Mouse (Mus musculus): ENCODE measurements around the gene Slit1.

The Slit1 gene

DNA sequence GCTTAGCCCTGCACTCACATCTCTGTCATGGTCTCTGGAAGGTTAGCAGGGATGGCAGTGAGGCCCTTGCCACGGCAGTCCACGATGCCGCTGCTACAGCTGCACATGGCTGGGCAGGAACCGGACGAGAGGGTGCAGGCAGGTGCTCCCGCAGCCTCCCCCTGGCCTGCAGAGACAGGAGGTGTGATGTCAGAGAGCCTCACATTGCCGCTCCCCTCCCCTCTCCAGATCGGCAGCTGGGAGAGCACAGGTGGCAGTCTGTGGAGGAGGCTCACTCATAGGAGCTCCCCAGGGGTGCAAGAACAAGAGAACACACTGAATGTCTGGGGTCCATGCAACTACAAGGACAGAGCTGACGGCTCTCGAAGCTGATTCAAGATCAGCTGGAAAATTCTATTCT lies 94.1 kb downstream of the Slit1 start:
- DNase-seq: no peak

DNA sequence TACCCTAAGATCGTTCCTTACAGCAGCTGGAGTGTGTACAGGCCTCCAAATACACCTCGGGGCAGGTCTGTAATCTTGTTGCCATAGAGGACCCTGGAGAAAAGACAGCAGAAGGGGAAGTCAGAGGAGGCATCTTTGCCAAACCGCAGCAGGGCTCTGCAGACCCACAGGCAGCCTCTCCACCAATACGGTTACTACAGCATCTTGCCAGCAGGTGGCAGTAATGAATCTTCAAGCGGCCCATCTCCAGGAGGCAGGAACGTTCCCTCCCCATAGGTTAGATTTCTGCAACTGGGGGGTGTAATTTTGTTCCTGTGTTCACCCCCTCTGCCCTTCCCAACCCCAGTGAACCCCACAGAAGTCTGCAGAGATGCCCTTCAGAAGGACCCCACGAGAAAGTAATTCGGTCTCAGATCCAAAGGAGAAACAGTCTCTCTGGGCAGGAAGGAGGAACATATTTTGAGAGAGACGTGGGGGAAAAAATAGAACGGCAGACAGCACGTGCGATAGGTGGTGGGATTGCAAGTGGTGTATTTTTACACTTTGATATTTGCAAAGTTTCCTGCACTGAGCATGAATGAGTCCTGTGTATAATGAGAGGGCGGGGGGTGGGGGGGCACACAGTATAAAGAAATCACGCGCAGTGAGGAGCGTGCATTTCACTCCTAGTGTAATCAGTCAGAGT lies 96.4 kb downstream of the Slit1 start:
- DNase-seq: peak; percentile 75

DNA sequence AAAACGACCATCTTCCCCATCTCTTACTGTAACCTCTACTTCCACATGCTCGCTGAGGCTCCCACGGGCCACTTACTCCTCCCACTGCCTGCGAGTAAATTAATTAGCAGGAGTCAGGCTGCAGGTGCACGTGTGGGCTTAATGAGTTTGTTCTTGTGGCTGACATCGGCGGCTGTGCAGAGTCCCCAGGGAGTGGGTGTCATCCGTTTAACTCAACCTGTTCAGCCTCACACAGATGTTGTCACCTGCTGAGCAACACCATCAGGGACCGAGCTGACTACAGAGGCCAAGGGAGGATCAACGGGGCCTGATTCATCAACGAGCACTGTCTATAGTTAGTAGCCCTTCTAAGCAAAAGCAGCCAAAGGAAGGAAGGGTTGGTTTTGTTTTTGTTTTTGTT lies 100.5 kb downstream of the Slit1 start:
- no peak for DNase-seq

DNA sequence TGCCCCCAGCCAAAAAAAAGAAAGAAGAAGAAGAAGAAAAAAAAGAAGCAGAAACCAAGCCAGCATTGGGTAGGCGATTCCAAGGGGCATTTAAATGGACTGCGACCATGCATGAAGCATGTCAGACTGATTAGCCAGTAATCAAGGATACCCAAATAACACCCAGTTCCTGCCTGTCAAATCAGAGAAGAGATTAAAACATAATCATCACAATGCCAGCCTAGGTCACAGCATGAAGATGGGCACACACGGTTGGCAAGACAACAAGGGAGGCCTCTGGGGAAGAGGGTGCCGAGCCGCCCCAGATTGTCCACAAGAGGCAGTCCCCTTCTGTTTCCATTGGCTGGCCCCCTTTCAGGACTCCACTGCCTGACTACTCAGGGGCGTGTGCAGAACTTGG lies 108.5 kb downstream of the Slit1 start:
- DNase-seq: no peak

DNA sequence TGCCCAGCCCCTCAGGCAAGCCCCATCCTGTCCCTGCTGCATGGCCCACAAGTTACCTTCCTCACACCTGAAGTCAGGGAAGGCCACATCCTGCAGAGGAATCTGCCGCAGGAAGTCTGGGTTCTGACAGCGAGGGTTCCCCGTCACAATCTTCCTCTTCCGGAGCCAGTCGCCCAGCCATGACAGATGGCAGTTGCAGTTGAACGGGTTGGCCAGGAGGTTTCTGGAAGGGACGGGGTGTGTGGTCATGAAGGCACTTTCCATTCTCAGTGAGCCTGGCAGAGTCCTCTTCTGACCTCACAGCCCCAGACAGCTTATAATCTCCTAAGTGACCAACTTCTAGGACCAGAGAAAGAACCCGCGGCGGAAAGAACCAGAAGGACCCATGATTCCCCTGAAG lies 109.4 kb downstream of the Slit1 start:
- no peak for DNase-seq

DNA sequence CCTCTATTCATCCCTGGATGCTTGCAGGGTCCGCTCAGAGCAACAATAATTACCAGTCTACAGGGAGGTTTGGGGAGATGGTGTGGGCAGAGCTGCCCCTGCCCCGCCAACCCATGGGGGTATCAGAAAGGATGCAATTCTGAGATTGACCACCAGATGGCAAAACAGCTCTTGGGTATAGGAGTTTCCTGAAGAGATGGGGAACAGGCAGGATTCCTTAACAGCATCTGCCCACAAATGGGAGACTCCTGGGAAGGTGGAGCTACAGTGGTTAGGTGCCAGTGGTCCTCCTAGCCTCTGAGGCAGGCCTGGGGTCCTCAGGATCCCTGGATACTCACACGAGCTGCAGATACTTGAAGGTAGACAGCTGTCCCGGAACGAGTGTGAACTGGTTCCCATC lies 113.9 kb downstream of the Slit1 start:
- peak; percentile 55 for DNase-seq

DNA sequence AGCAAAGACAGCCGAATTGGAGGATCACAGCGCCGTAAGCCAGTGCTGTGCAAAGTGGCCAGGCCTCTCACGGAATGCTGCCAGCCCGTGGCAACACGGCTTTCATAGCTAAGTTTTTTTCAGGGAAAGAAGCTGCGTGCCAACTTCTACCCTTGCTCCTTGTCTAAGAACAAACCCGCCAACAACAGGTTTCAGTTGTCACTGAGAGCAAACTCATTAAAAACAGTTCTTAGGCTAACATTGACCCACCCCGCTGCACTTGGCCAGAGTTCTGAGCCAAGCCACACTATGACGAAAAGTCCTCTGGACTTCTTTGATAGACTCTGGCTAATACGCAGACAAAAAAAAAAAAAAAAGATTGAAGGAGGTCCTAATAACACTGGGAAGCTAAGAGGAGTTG lies 114.5 kb downstream of the Slit1 start:
- DNase-seq: no peak

DNA sequence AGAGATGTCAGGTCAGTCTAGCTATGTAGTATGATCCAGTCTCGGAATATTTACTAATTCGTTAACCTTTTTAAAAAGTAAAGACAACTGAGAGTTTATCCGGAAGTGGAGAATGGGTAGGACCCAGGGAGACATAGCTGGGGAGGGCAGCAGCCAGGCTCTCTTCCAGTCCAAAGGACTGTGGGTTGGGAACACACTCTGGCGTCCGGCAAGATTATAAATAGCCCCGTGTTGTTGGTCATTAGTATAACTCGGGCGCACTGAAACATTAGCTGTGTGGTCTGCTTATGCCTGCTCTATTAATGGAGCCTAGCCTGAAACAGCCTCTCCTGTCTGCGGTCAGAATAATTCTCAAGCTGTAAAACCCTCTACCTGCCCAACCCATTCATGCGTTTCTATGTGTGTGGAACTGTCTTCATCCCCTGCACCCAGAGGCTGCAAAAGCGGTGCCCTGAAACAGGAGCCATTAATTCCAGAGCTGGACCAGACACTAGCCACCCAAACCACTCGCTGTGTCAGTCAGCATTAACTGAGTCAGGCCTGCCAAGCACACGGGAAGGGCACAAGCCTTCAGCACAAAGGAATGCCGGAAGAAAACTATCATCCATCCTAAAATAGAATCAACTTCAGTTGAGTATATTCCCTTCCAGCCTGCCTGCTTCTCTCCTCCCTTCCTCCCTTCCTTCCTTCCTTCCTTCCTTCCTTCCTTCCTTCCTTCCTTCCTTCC lies 122.9 kb downstream of the Slit1 start:
- no peak for DNase-seq

DNA sequence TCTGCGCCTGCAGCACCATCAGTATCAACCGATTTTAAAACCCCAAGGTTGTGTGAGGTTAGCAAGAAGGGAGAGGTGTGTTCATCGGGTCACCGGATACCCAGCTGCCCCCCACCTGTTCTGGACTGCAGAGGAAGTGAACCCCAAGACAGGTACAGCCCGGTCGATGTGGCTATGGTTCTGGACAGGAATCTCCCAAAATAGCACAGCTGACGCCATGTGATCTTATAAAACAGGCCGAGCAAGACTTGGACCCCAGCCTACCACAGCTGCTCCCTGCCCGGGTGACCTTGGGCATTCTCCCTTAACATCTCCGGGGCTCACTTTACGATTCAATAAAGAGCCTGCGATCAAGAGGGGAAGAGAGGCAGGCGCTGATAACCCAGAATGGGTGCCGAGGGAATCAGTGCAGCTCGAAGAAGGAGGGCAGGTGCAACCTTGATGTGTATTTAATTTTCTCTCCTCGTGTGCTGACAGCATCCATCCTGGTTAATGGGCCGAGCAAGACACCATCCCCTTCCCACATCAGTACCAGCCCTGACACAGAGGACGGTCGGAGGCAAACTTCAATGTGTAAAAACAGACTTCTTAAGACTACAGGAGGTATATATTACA lies 124.6 kb downstream of the Slit1 start:
- no peak for DNase-seq

DNA sequence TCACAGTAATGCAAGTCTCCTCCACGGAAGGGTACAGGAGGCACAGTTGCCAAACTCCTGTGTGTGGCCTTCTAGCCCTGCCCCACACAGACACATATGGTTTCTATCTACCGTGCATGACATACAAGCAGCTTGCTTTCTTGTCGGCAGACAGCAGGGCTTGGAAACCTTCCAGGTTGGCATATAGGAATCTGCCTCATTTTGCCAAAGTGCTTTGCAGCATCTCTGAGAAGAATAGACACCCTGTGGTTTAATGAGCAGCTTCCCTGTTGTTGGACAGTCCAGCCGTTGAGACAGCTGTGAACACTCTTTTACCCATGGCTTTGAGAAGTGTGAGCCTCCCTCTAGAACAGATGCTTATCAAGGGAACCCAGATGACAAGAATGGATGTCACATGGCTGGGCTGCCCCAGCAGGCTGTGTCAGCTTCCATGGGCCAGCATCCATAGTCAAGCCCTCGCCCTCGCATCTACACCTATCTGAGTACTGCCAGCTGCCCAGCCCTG lies 125.3 kb downstream of the Slit1 start:
- DNase-seq: no peak

DNA sequence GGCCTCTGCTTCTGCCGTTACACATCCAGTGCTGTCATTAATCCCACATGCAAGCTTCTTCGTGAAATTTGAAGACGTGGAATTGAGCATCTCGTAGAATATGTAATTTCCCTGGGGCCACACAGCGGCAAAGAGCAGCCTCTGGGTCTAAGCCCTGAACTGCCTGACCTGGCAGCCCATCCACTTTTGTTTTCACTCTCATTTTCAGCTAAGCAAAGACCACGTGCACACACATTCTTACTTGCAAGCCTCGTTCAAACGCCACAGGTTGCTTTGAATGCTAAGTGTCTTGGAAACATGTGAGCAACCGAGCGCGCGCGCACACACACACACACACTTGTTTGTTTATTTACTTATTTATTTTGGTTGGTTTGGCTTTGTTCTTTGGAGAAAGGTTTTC lies 126.4 kb downstream of the Slit1 start:
- DNase-seq: no peak

DNA sequence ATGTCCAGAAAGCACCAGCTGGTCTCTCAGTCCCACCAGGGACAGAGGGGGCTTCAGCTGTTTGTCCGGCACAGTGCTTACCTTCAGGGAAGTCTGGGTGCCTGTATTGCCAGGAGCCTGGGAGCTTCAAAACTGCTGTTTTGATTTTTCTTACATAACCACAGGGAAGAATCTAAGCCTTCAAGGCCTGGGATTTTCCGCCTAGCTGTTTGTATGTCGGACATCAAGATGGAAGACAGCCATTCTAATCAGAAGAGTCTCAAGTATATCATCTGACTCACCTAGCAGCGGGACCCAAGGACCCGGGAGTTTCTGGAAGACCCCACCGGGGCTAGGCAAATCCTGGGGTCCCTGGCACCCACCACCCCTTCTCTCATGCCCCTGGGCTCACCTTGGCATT lies 127.2 kb downstream of the Slit1 start:
- DNase-seq: no peak

DNA sequence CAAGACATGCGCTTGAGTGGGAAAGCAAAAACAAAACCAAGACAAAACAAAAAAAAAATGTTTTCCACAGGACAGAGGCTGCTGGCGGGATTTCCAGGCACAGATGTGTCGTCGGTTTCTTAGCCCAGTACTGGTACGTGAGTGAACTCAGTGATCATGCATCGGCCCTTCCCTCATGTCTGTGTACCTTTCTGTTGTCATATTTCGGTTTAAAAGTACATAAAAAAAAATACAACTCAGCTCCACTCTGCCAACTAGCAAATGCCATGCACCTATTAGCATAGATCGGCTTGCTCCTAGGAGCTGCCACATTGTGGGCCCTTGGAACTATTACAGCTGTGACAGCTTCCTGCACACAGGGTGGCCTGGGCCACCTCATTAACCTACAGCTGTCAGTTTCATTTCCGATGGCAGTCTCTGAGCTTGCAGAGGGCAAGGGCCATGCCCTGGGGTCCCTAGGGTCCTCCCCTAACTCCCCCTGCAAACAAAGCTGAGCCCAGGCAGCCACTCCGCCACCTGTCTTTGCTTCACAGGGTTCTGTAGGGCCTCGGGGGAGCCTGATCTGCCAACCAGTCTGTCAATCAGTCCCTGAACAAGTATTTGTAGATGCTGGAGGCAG lies 127.8 kb downstream of the Slit1 start:
- DNase-seq: no peak

DNA sequence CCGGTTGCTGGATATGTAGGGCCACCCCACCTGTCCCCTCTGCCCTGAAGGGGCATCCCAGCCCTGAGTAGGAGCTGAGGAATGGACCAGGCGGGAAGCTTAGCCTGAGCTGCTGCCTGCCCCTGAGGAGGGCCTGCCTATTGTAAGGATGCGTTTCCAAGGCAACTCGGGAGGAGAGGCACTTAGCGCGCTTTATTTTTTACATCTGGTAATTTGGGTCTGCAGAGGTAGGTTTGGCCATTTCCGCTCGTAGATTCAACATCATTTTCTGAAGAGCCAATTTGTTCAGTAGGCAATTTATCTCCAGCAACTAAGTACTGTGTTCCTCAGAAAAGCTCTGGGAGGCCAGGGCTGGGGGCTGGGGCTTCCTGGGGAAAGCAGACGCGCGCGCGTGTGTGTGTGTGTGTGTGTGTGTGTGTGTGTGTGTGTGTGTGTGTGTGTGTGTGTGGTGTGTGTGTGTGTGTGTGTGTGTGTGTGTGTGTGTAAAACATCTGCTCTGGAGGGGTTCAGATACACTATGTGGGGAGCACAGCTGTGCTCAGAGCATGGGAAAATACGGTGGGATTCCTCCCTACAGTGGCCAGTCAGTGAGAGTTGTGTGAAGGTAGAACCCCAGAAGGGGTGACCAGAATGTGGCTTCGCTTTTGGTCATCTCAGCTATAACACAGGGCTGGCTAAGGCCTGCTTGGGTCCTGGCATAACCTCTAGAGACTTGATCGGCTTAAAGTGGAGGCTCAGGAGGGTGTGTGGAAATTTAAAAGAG lies 130.0 kb downstream of the Slit1 start:
- no peak for DNase-seq

DNA sequence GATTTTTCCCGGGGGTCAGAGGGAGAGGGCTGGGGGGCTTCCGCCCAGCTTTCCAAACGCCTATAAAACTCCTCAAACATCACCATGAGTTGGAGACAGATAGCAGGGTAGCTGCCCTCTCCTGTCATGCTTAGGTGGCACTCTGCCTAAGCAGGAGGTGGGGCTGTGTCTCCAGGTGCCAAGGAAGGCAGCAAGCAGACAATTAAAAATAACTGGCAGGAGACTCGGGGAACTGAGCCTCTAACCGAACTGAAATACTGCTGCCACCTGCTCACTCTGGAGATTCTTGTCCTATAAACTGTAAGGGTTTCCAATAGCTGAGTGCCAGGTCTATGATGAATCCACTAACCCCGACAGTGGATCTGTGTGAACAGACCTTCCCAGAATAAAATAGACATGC lies 131.8 kb downstream of the Slit1 start:
- no peak for DNase-seq

DNA sequence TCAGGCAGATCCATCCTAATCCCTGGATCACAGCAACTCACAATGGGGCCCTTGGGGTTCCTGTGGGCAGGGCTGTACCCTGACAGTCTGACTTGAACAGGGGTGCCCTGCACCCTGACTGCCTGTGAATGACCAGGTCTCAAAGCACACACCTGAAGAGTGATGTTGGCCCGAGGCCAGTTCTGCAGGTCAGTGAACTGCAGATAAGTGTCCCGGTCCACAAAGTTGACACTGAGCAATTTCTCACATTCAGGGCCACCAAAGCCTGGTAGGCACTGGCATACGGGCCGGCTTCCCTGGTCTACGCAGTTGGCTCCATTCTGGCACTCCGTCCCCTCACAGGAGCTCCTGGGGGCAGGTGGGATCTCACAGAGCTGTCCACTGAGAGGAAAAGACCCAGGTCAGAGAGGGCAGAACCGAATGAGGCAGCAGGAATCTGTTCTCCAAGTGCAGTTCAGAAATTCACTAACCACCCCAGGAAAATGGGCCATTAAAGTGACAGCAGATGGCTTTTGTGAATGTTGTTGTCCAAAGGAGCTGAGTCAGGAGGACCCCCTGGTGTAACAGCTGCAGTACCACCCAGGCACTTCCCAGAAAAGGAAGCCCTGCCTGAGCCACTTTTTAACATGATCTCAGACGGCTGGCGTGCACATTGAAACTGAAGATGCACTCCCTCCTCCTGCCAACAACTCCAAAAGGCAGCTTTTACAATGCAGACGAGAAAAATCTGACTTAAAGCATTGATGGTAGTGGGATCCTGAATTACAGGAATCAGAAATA lies 137.1 kb downstream of the Slit1 start:
- no peak for DNase-seq

DNA sequence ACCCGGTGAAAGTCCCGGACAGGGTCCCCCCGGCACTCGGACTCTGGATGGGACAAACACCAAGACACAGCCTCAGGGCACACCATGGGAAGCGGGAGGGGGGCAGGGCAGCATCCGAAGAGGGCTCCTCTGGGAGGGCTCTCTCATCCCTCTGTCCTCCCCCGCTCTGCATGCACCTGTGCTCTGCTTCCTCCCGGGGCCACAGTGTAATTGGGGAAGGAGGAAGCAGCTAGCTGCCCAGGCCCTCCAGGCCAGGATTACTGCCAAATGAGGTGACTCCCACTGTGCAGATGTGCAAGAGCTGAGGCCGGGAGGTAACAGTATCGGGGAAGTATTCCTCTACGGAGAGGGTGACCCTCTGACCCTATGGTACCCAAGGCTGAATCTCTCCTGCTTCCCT lies 142.8 kb downstream of the Slit1 start:
- no peak for DNase-seq

DNA sequence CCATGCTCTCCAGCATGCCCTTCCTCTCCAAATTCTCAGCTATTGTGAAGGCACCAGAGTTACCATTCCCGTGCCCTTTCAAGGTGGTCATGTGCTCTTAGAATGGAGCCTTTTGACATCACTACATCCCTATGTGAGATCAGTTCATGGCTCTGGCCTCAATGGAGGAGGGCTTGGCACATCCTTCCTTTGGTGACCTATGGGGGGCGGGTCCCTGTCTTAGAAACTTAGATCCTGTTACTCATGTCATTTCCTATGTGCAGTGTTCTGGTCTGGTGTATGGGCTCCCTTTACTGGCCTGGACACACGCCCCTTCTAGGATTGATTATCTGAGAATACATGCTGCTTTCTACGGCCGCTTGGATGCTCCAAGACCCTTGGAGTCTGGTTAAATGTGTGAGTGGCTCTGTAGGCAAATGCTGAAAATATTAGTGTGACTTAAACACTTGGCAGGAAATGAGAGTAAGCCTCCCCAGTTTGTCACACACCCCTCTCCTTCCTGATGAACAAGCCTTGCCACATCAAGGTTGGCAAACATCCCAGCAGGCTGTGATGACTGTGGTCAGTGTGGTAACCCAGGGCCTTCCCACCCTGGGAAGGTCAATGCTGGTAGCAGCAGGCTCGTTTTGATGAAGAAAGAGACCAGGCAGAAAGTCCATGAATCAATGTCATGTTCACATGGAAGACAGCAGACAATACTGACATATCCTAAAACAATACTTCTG lies 146.1 kb downstream of the Slit1 start:
- peak; percentile 28 for DNase-seq

DNA sequence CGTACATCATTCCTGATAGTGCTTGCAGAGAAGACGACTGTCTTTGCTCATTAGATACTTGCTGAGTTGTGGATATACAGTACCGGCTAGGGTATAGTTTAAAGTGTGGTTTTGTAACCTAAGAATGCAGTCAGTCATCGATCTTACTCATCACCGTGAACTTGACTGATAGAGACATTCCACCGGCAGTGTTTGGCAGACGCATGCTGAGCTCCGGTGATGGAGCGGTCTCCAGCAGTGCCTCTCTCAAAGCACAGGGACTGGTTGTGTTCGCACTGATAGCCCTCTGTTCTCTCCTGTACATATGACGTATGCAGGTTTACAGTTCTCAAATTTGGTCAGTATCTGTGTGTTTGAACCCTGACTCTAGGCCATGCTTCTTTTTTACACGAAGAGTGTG lies 151.7 kb downstream of the Slit1 start:
- DNase-seq: no peak

DNA sequence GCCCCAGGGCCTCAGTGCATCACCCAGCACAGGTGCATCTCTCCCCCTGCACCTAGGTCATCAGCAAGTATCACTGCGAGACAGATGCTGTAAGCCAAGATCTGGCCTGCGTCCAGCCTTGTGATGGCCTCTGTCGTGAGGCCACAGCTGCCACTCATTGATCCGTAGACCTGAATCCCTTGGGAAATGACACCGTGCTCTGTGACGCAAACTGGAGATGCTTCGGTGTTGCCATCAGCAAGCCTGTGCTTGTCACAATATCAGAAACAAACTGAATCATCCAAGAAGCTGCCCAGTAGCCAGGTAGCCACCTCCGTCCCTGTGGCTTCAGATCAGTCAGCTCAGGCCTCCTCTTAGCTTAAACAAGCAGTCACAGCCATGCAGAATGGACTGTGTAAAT lies 153.8 kb downstream of the Slit1 start:
- DNase-seq: no peak

DNA sequence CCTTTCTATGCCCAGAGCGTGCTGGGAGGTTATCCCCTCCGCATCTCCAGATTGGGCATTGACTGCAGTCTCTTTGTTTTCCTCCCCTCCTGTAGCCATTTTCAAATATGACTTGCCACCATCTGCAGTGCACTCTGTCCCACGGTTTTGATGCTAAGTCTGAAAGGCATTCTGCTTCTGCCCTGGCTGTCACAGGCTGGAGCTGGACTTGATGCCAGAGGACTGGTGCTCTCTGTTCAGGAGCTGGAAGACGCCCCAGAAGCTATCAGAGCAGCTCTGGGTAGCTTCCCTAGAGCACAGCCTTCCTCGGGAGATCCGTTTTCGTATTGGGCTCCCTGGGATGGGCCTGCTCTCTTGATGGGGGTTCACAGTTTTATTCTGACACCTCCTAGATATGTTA lies 154.4 kb downstream of the Slit1 start:
- DNase-seq: no peak

Data from kidney, postnatal 14 days (tissue).